Mouse (Mus musculus): ENCODE results near the gene Casd1. TPM values are rescaled to one million over a fixed set of nuclear protein-coding genes. Genes with fewer than 3 reads are reported as not detected.
A peak's percentile ranks its signal among the peaks of the same experiment; 100 is the strongest.

Gene Casd1
- polyA plus RNA-seq (2012; rRNA removed) = 12.7 and 15.1 TPM in 2 replicates

GRCm38 (mm10) chr6:4600658-4601296 lies at the start of gene Casd1:
Gene Casd1 (plus strand): TSS chr6:4600839.
- under 1% methylated on average over 63 of the region's 64 CpGs for WGBS
- DNase-seq = peak; percentile 76

GRCm38 (mm10) chr6:4555366-4555765 lies 45.3 kb upstream of the Casd1 start:
- TF ChIP-seq POLR2A (IDR thresholded peaks at IDR 0.05; ENCODE audit: low read depth, low read length) = no peak
- TF ChIP-seq CTCF (conservative IDR thresholded peaks at IDR 0.05; ENCODE audit: insufficient read depth, insufficient read length, low read depth, low read length) = no peak
- no peaks in the 10 kb centered on the region for H3K36me3 ChIP-seq (ENCODE audit: control insufficient read depth, insufficient read depth, low read length)
- no peak for DNase-seq
- no peak overlapping the region for H3K27ac ChIP-seq (ENCODE audit: insufficient read depth, low read depth, low read length)
- H3K4me3 ChIP-seq (ENCODE audit: insufficient read depth, low read depth, low read length) = no peak overlapping the region
- H3K27me3 ChIP-seq (replicated peaks; ENCODE audit: control insufficient read depth, insufficient read depth, low read length) = no peaks in the 10 kb centered on the region
- no peaks in the 10 kb centered on the region for H3K4me1 ChIP-seq (ENCODE audit: control insufficient read depth, insufficient read depth, low read length)
- WGBS = 87% methylated on average over 6 of the region's 6 CpGs

More at GRCm38 (mm10) chr6:4600658-4601296, at the start of gene Casd1:
- TF ChIP-seq POLR2A (IDR thresholded peaks at IDR 0.05; ENCODE audit: low read depth, low read length) (peak; percentile 8), CTCF (conservative IDR thresholded peaks at IDR 0.05; ENCODE audit: insufficient read depth, insufficient read length, low read depth, low read length) (no peak)
- no peaks in the 10 kb centered on the region for H3K36me3 ChIP-seq (ENCODE audit: control insufficient read depth, insufficient read depth, low read length)
- no peaks in the 10 kb centered on the region for H3K4me1 ChIP-seq (ENCODE audit: control insufficient read depth, insufficient read depth, low read length)
- H3K27me3 ChIP-seq (replicated peaks; ENCODE audit: control insufficient read depth, insufficient read depth, low read length) = no peaks in the 10 kb centered on the region
- H3K4me3 ChIP-seq (ENCODE audit: insufficient read depth, low read depth, low read length) = peak within 1 kb of the TSS; percentile 96
- peak within 1 kb of the TSS; percentile 64; the same call in 1 of the 2 replicates for H3K27ac ChIP-seq (ENCODE audit: insufficient read depth, low read depth, low read length)

- Histone ChIP-seq H3K36me3 (ENCODE audit: control insufficient read depth, insufficient read depth, low read length) (no peaks in the 10 kb centered on the region), H3K4me3 (ENCODE audit: insufficient read depth, low read depth, low read length) (no peak overlapping the region), H3K4me1 (ENCODE audit: control insufficient read depth, insufficient read depth, low read length) (no peaks in the 10 kb centered on the region), H3K27ac (ENCODE audit: insufficient read depth, low read depth, low read length) (no peak overlapping the region), H3K27me3 (replicated peaks; ENCODE audit: control insufficient read depth, insufficient read depth, low read length) (no peaks in the 10 kb centered on the region)
- no peak for DNase-seq
- WGBS = 68% methylated on average over 8 of the region's 8 CpGs
- TF ChIP-seq CTCF (conservative IDR thresholded peaks at IDR 0.05; ENCODE audit: insufficient read depth, insufficient read length, low read depth, low read length) = no peak
- no peak for TF ChIP-seq POLR2A (IDR thresholded peaks at IDR 0.05; ENCODE audit: low read depth, low read length)
Measured at GRCm38 (mm10) chr6:4557086-4557485, 43.6 kb upstream of the Casd1 start.

GRCm38 (mm10) chr6:4557678-4558077 lies 43.0 kb upstream of the Casd1 start:
- Histone ChIP-seq H3K27me3 (replicated peaks; ENCODE audit: control insufficient read depth, insufficient read depth, low read length) (no peaks in the 10 kb centered on the region), H3K4me3 (ENCODE audit: insufficient read depth, low read depth, low read length) (no peak overlapping the region), H3K27ac (ENCODE audit: insufficient read depth, low read depth, low read length) (no peak overlapping the region), H3K4me1 (ENCODE audit: control insufficient read depth, insufficient read depth, low read length) (no peaks in the 10 kb centered on the region), H3K36me3 (ENCODE audit: control insufficient read depth, insufficient read depth, low read length) (no peaks in the 10 kb centered on the region)
- WGBS = 16% methylated on average over 7 of the region's 7 CpGs
- TF ChIP-seq POLR2A (IDR thresholded peaks at IDR 0.05; ENCODE audit: low read depth, low read length) (no peak), CTCF (conservative IDR thresholded peaks at IDR 0.05; ENCODE audit: insufficient read depth, insufficient read length, low read depth, low read length) (peak; percentile 72)
- peak; percentile 43 for DNase-seq

- no peak for DNase-seq
- Histone ChIP-seq H3K27me3 (replicated peaks; ENCODE audit: control insufficient read depth, insufficient read depth, low read length) (no peaks in the 10 kb centered on the region), H3K4me3 (ENCODE audit: insufficient read depth, low read depth, low read length) (no peak overlapping the region), H3K27ac (ENCODE audit: insufficient read depth, low read depth, low read length) (no peak overlapping the region), H3K4me1 (ENCODE audit: control insufficient read depth, insufficient read depth, low read length) (no peaks in the 10 kb centered on the region), H3K36me3 (ENCODE audit: control insufficient read depth, insufficient read depth, low read length) (no peaks in the 10 kb centered on the region)
- WGBS = 39% methylated on average over 11 of the region's 11 CpGs
- TF ChIP-seq CTCF (conservative IDR thresholded peaks at IDR 0.05; ENCODE audit: insufficient read depth, insufficient read length, low read depth, low read length) (no peak), POLR2A (IDR thresholded peaks at IDR 0.05; ENCODE audit: low read depth, low read length) (no peak)
Measured at GRCm38 (mm10) chr6:4561156-4561555, 39.5 kb upstream of the Casd1 start.

GRCm38 (mm10) chr6:4561621-4562020 lies 39.0 kb upstream of the Casd1 start:
- H3K4me3 ChIP-seq (ENCODE audit: insufficient read depth, low read depth, low read length) = no peak overlapping the region
- TF ChIP-seq POLR2A (IDR thresholded peaks at IDR 0.05; ENCODE audit: low read depth, low read length) (no peak), CTCF (conservative IDR thresholded peaks at IDR 0.05; ENCODE audit: insufficient read depth, insufficient read length, low read depth, low read length) (no peak)
- no peak for DNase-seq
- no peaks in the 10 kb centered on the region for H3K36me3 ChIP-seq (ENCODE audit: control insufficient read depth, insufficient read depth, low read length)
- H3K27me3 ChIP-seq (replicated peaks; ENCODE audit: control insufficient read depth, insufficient read depth, low read length) = no peaks in the 10 kb centered on the region
- no peaks in the 10 kb centered on the region for H3K4me1 ChIP-seq (ENCODE audit: control insufficient read depth, insufficient read depth, low read length)
- H3K27ac ChIP-seq (ENCODE audit: insufficient read depth, low read depth, low read length) = no peak overlapping the region

GRCm38 (mm10) chr6:4562401-4562800 lies 38.2 kb upstream of the Casd1 start:
- 82% methylated on average over 1 of the region's 1 CpGs for WGBS
- Histone ChIP-seq H3K36me3 (ENCODE audit: control insufficient read depth, insufficient read depth, low read length) (no peaks in the 10 kb centered on the region), H3K4me1 (ENCODE audit: control insufficient read depth, insufficient read depth, low read length) (no peaks in the 10 kb centered on the region), H3K27me3 (replicated peaks; ENCODE audit: control insufficient read depth, insufficient read depth, low read length) (no peaks in the 10 kb centered on the region), H3K4me3 (ENCODE audit: insufficient read depth, low read depth, low read length) (no peak overlapping the region), H3K27ac (ENCODE audit: insufficient read depth, low read depth, low read length) (no peak overlapping the region)
- DNase-seq = no peak
- TF ChIP-seq CTCF (conservative IDR thresholded peaks at IDR 0.05; ENCODE audit: insufficient read depth, insufficient read length, low read depth, low read length) (no peak), POLR2A (IDR thresholded peaks at IDR 0.05; ENCODE audit: low read depth, low read length) (no peak)

All from kidney, adult 2 months (tissue).